Mouse (Mus musculus): ENCODE measurements around the gene Slc38a7.

- TF ChIP-seq POLR2A (IDR thresholded peaks at IDR 0.05; ENCODE audit: borderline replicate concordance, insufficient read depth, low read length), result no peak
- no peak for TF ChIP-seq CTCF (IDR thresholded peaks at IDR 0.05; ENCODE audit: borderline replicate concordance, insufficient read depth, low read depth, low read length)
These were observed 16.1 kb downstream of the Slc38a7 start for GRCm38 (mm10) chr8:95837266-95837665.

All from cerebellum, adult 2 months (tissue).